Mouse (Mus musculus) frontal cortex, postnatal 36 days (tissue): ENCODE results near the gene Ms4a4a.
"Not testable (repeated sequence)": the region's sequence is repeated elsewhere in the genome, so short reads cannot be mapped to it uniquely, and the experiment has no call there.

ENCODE experiments used
- DNase-seq, 2 experiments: peaks; one replicate each; pipeline ENCODE4 v3.0.0; 2022; ENCODE audit warnings: low spot score in 2 of 2

The Ms4a4a gene

DNA sequence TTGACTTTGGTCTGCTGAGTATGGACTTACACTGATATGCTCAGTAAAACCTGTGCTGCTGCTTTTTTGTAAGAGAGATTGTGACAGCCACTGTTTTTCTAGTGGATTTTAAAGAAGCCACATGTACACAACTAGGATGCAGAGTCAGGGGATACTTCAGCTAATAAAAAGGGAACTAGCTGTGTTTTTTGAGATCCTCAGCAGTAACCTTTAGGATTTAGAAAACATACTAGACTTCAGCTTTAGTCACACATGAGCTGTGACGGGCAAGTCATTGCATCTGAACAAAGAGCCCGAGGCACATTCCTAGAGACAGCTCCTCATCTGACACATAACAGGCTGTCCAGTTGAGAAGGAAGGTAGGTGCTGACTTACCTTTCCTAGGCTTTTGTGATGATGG, at the start of gene Ms4a4a:
TSS of gene Ms4a4a (plus strand) at position 251 of the 400 bp plus-strand sequence.
- no peak for DNase-seq

DNA sequence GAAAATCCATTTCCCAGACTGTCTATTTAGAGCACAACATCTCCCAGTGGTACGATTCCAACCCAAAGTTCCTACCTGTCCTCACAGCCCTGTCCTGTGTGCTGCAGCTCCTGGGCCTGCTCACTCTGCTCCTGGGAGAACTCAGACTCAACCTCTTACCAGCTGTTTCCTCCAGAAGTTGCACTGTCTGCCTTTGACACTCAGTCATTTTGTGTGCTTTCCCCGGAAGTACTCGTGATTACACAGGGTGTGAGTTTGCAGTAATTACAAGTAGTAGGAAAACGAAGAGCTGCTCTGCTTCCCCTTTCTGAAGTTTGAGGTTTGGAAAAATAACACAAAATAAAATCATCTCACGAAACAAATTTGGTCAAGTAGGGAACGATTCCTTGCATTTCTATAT, 39.4 kb upstream of the Ms4a4a start, which contains the start of gene Ms4a7:
TSS of gene Ms4a7 (minus strand) at position 215 of the 400 bp plus-strand sequence.
- DNase-seq = no peak

DNA sequence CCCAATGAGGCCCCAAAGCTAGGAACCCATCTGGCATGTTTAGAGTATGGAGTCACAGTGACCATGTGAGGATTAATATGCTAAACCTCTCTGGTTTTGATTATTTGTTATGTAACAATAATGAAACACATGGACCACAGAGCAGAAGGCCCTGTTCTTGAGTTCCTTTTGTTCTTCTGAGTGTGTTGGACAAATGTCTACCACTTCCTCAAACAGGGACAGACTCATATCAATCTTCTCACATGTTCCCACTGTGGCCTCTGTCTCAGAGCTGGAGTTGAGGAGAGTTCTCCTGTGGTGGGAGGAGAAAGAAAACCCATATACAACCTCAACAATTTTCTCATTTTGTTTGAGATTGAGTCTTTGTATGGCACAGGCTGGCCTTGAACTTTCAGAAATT, 32.2 kb upstream of the Ms4a4a start:
- DNase-seq = no peak

DNA sequence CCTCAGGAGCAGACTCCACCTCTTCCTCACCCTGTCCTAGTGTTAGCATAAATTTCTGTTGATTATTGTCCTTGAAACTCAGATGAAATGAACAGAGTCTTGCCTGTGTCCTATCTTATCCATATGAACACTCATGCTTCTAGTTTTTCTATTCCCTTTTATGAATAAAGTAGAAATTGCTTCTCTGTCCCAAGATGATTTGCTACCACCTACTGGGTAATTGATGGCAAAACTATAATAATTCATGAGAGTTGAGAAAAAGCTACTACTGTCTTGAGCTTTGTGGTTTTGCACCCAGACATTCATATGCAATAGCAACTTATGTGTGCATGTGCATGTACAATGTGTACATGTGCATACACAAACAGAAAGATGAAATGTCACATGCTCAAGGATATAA, 31.3 kb upstream of the Ms4a4a start:
- DNase-seq = no peak

DNA sequence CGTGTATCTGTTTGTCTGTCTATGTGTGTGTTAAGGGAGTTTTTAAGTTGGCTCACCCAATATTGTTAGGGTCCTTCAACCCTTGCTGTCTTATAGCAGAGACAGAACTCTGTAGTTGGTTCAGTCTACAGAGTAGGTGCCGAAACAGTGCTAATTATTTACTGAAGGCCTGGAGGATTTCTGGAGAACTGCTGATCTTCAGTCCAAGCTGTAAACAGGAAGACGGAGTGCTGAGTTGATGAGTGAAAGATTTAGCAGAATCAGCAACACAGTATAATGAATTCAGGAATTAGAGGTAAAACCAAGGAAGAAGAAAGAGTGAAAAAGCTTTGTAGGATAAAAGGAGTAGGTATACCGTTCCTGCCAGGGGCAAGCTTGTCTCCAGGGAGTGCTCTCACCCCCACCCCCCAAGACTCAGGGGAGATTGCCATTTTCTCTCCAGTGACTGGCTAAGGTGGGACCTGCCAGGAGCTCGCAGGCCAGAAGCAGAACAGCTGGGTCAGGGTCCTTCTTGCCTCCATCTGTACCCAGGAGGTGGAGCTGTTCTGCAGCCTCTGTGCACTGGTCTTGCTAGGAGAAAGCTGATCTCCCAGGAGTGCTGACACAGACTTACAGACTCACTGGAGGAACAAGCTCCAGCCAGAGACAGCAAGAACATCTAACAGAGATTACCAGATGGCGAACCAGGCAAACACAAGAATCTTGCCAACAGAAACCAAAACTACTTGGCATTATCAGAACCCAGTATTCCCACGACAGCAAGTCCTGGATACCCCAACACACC, 25.4 kb upstream of the Ms4a4a start:
- peak in 1 of 2 experiments; percentile 16 for DNase-seq

DNA sequence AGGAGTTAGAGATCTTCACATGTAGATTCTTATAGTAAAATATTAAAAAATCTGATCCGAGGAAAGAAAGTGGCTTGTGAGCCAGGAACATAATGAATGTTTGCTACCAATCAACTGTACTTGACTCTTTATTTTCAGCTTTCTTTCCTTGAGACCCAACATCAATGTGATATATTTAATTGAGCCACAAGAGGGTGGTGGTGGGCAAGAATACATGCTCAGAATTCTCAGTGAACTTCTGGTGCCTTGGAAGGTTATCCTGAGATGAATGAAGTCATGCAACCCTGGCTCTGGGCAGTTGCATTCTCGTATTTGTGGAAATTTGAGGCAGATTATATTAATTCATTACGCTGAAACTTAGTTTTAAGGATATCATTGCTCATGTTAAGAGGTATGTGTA, 23.4 kb upstream of the Ms4a4a start:
- DNase-seq = peak in 1 of 2 experiments; percentile 10

DNA sequence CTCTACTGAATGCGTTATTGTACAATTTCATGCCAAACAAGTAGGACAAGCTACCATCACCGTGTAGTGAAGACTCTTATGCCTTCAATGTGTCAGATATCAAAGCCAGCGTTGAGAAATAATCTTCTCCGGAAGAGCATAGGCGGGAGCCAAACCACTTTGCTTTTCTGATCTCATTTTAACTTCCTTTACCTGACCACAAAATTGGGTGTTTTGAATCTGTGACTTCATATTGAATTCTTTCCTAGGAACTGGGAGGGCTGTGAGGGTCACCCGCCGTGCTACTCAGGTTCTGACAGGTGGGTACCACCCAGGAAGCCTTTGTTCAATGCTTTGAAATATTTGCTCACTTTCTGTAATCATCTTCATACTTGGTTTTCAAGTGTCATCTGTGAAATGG, 19.6 kb upstream of the Ms4a4a start:
- DNase-seq = no peak

DNA sequence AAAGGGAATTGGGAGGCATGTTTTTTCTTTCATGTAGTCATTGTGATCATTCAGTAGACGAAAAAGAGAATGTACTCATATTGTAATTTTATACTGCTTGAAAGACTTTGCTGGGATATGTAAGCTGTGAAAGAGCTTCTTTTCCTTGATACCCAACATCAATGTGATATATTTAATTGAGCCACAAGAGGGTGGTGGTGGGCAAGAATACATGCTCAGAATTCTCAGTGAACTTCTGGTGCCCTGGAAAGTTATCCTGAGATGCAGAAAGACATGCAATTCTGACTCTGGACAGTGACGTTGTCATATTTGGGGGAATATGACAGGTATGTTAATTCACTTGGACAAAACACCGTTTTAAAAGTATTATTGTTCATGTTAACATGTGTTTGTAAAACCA, 15.2 kb upstream of the Ms4a4a start:
- DNase-seq = peak in 1 of 2 experiments; percentile 20

DNA sequence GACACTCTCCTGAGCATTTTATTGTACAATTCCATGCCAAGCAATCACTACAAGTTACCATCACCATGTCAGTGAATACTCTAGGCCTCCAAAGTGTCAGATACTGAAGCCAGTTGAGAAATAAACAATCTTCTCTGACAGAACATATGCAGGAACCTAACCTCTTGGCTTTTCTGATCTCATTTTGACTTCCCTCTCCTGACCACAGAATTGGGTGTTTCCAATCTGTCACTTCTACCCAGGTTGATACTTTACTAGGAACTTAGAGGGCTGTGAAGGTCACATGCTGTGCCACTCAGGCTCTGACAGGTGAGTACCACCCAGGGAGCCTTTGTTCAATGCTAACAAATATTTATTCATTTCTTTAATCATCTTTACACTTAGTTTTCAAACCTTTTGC, 13.3 kb upstream of the Ms4a4a start:
- no peak for DNase-seq

DNA sequence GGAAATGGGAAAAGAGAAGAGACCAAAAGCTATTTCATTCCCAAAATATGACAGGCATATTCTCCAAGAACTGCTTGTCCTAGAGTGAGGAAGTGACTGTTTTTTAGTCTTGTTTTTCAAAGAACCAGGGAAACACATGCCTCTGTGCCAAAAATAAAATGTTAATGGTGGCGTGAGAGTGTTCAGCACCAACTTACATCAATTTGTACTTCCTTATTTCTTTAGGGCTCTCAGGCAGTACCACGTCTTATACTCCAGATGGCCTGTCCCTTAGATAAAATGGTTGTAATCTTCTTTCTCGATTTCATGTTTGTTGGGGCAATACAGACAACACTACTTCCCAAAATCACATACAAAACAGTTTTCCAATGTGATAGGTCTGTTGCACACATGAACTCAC, 7.0 kb upstream of the Ms4a4a start:
- no peak for DNase-seq

DNA sequence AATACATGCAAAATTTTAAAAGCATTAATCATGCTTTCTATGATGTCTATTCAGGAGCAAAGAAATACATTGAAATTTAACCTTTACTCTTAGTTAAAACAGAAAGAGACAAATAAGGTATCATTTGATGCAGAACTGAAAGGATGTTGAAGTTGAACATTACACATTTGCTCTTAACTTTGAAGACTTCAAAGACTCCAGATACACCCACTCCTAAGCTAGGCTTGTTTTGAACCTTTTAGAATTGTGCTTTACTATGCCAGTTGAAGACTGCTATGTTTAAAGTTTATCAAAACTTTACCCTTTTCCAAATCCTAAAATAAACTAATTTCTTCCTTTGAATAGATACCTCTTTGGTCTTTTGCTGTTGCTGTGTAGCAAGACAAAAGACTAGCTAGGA, 4.1 kb upstream of the Ms4a4a start:
- no peak for DNase-seq

DNA sequence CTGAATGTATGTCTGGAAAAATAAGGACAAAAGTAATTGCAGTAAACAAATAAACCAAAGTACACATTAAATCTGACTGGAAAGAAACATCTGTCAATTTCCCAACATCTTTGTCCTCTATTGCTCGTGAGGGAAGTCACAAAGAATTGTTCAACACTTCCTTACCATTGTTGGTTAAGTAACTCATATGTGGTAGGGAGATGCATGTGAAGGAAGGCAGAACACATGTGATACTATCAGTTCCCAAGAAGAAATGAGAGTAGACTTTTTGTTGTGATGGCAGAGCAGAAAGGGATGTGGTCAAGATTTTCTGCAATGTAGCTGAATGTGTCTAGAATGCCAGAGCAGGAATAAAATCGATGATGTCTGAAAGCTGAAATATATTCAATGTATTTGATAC, 1.1 kb downstream of the Ms4a4a start:
- no peak for DNase-seq

DNA sequence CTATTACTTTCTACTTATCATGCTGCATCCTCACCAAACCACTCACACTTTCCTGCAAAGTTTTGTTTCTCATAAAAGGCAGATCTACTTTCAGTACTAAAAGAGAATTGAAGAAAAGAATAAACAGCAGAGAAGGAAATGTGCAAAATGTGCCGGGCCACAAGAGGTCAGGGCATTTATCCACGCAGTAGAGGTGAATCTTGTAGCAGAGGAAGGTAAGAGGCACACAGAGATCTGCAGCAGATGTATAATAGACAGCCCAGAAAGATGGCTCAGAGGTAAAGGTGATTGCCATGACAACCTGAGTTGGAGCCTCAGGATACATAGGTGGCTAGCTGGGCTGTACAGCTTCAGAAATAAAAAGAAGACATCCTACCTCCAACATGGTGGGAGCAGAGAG, 11.8 kb downstream of the Ms4a4a start:
- DNase-seq = no peak

DNA sequence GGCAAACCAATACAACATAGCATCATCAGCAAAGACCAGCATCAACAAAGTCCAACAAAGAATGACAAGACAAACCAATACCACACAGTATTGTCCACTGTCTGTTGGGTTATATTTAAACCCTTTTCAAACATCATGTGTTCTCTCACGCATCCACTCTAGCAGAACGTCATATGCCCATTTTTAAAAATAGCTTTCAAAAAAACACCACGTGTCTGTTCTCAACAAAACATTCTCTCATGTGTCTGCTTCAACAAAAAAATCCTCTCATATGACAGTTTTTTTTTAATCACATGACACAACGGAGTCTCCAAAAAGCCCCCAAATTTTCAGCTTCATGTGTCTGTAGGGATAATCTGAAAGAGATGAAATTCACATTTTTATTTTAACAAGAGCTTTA, 12.4 kb downstream of the Ms4a4a start:
- DNase-seq = no peak

DNA sequence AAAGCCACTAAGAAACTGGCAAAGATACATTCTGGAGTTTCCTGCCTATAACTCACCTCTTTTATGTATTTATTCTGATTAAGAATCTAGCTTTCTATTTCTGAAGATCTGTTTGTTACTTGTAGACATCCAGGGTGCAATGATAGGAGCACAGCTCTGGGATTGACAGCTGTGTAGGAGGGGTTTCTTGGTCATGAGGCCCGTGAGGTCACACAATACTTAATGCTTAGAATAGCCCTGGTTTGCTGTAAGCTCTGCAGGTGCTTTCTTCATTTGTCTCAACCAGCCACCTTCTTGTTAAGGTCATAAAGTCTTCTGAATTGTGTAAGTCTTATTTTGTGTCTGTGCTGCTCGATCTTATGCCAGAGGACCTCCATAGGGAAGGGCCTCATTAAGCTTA, 13.6 kb downstream of the Ms4a4a start:
- DNase-seq = no peak

DNA sequence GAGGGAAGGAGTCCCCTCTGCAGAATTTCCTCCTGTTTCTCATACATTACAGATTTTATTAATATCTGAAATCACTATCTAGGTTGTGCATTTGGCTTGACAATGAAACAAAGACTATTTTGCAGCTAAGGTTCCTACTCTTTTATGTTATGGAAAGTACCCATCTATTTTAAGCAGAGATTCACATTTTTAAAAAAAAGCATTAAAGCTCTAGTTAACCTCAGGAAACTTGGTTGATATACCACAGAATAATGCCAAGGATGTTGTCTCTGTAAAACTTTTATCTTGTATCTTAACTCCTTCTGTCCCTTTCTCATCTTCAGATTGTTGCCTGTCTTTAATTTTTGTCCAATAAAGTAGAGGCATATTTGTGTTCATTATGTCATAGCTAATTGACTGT, 20.4 kb downstream of the Ms4a4a start:
- no peak for DNase-seq

DNA sequence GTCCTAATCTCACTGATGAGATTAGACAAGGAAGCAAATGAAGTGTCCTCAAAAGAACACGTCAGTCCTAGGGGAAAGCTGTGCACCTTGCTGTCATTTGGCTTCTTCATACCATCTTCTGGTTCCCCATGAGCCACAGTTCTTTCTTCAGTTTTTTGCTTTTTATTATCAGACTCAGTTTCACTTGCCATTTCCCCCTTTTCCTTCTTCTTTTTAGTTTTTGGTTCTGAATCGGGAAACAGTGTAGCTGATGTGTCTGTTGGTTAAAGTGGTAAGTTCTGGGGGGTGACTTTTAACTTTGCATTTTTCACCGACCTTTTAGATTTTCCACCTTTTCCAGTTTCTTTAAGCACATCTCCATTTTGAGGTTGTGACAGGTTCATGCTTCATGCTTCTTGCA, 29.2 kb downstream of the Ms4a4a start, which contains the start of gene Ms4a4c:
TSS of gene Ms4a4c (plus strand) at position 244 of the 400 bp plus-strand sequence.
- no peak for DNase-seq

DNA sequence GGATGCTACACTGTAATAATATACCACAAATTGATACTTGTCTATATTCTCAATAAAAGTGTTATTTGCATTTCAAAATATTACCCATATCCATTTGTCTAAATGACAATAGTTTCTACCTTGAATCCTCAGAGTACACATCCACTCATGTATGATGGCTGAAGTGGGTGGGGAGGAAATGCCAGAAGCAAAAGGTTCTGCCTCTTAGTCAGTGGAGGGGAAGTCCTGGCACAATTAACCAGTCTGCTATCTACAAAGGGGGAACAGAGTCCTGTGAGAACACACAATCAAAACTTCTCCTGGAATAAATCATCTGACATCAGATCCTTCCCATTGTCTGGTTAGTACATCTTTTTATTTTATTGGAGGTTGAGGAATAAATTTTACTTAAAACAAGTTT, 32.1 kb downstream of the Ms4a4a start:
- no peak for DNase-seq

DNA sequence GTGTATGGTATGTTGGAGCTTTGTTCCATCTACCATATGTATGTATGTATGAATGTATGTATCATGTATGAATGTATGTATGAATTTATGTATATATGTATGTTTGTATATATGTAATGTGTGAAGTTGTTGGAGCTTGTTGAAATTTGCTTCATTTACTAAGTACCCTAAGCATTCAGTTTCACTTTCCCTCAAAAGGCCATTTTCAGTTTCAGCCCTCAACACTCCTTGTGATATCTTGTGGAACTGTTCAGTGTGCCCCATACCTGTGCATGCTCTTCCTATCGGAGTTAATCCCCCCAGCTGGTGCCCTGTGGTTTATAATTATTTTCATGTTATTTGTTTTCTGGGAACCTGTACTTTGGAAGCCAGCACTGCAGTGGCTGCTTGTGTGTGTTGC, 33.3 kb downstream of the Ms4a4a start:
- DNase-seq = no peak

DNA sequence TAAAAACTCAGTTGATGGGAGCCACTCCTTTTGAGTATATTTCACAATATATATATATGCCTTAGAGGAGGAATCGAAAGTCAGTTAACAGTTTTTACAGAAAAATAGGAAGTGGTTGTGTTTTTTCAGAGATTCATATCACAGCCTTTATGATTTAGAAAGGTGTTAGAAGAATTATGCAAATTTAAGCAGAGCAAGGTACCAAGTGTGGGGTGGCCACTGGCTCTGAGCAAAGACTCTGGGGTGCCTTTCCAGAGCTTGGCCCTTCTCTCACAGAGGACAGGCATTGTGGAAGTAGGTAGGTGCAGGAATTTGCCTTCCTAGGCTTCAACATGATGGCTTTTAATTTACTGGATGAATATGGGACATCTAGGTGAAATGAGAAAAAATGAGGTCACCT, 36.3 kb downstream of the Ms4a4a start:
- DNase-seq = no peak

DNA sequence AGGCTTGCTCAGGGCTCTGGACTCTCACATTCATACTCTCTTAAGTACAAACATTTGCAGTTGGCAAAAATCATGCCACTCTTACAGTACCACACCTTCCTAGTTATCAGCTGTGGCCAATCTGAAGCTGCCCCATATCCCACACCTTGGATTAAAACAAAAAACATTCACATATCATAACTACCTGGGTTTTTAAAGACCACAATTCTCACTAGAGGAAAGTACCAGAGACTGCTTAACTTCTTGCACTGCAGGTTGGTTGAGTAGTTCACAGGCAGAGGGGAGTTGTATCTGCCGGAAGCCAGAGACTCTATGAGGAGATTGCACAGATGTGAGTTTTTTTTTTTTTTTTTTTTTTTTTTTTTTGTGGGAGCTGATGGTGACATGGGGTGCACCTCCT, 38.8 kb downstream of the Ms4a4a start:
- no peak for DNase-seq

DNA sequence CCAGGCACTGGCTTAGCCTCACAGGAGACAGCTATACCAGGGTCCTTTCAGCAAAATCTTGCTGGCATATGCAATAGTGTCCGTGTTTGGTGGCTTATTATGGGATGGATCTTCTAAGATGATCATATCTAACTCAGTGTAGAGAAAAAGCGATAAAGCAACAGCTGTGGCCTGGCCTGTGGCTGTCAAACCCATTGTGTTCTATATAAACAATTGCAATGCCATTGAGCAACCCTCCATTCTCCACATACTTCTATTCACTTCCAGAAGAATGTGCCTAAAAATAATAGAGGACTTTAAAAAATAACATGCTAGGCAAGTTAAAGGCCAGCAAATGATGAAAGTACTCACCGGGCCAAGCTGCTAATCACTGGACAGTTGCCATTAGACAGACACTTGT, 40.3 kb downstream of the Ms4a4a start:
- DNase-seq = no peak

DNA sequence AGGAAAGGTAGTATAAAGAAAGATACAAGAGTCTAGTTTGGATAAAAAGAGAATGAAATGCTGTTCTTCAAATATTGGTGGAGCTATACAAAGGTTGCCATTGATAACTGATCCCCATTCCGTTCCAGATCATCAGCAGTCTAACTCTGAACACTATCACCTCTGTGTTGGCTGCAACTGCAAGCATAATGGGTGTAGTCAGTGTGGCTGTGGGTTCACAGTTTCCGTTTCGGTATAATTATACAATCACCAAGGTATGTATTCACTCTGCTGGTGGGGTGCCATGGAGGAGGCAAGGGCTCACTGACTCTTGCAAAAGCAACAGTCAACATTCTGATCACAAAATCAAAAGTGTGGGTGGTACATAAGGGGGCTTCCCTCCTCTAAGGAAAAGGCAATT, 43.5 kb downstream of the Ms4a4a start:
- not testable (repeated sequence) for DNase-seq

DNA sequence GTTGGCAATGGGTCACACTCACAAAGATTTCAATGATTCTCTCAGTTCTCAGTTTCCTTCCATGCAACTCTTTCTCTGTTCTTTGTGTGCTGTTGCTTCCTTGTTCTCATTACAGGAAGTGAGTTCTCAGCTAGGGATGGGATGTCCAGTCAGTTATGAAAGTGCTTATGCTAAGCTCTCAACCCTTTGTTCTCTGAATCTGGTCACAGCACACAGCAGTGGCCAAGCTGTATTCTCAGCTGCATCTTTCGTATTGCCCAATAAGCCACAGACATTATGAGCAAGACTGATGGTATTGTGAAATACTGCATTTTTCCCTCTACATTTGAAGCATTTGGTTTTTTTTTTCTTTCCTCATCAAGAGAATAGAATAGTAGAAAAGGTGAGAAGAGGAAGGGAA, 55.9 kb downstream of the Ms4a4a start:
- DNase-seq = not testable (repeated sequence)
